15 mouse cellular contexts compared by ENCODE assay signal in genomic region chr16:30835678-30836077, GRCm38 (mm10).
A peak's percentile ranks its signal among the peaks of the same experiment; 100 is the strongest.
DNase-seq lines count a peak whose midpoint lies in the region; ATAC-seq lines count a peak whose summit lies in the region.
"Had no signal": no experiment of that assay in that cellular context is flagged by ENCODE, and none has a peak within 500 bp of the region (broad histone marks: within the 10 kb centered on the region; RNA-seq: fewer than 3 reads in every experiment).

No protein-coding gene starts in this region.

- ATAC-seq in CD4-positive, CD25-positive, alpha-beta regulatory T cell, adult 4 months, result peak; percentile 43
- peak; percentile 61 for ATAC-seq in inflammation-experienced regulatory T-cells, adult 6 months
- ATAC-seq: forebrain, embryonic 16.5 days had no signal

- intact Hi-C loops in heart, postnatal 14 days (cut with DNase I), result no loop called here
- intact Hi-C loops in left cerebral cortex, postnatal 14 days (cut with DNase I), result no loop called here

- peak; percentile 56 for DNase-seq in heart, adult 8-10 months (ENCODE audit: low spot score)
- DNase-seq in heart, postnatal 14 days, result no peak
- peak; percentile 60 for DNase-seq in 3T3-L1 (ENCODE audit: low read depth, low spot score)
- DNase-seq in thymus, postnatal 25 days, result no peak
- DNase-seq in left cerebral cortex, postnatal 14 days (ENCODE audit: low spot score in 2 of 2), result no peak
- DNase-seq in neural tube, embryonic 10.5 days (ENCODE audit: extremely low spot score, low spot score), result no peak
- DNase-seq: adrenal gland, postnatal 14 days; cerebellum, adult 18-20 months; gastrocnemius, postnatal 10 days; kidney, adult 11 months; layer of hippocampus, postnatal 36 days; thymus, postnatal 4 days had no signal

Comparison
In these comparisons a context has a peak if more than half of its experiments do, and no peak if none do; other contexts are left out.
1. DNase-seq: peak in heart, adult 8-10 months (single experiment) and 3T3-L1 (single experiment); none in heart, postnatal 14 days (0 of 2), thymus, postnatal 25 days (single experiment), left cerebral cortex, postnatal 14 days (0 of 2) and neural tube, embryonic 10.5 days (single experiment).